Mouse (Mus musculus) neural tube, embryonic 11.5 days (tissue): Measurements from ENCODE around the gene Map1b. TPM values are rescaled to one million over a fixed set of nuclear protein-coding genes. Genes with fewer than 3 reads are reported as not detected.

ENCODE experiments used
- ATAC-seq: fragments of 200-750 bp; cut with Nextera tagmentation; 2 replicates; pipeline ENCODE4 v1.8.0; 2017; ENCODE audit warnings: moderate number of reproducible peaks, mild to moderate bottlenecking, moderate TSS enrichment, moderate library complexity; ENCODE audit not compliant: insufficient read depth, low FRiP score, low TSS enrichment
- DNase-seq: peaks from one replicate; pipeline ENCODE4 v3.0.0-alpha.2; 2015; ENCODE audit warnings: low spot score
- H3K27ac ChIP-seq: fragments of 300-500 bp; sonication (generic); 2 replicates; pipeline ENCODE4 v1.5.1; 2014; ENCODE audit warnings: low read depth, mild to moderate bottlenecking, low read length
- H3K27me3 ChIP-seq: fragments of 300-500 bp; sonication (generic); 2 replicates; pipeline ENCODE4 v1.6.1; 2014; ENCODE audit warnings: mild to moderate bottlenecking, low read length, mixed read lengths; ENCODE audit not compliant: control insufficient read depth, insufficient read depth
- H3K36me3 ChIP-seq: fragments of 300-500 bp; sonication (generic); 2 replicates; pipeline ENCODE4 v1.6.1; 2014; ENCODE audit warnings: mild to moderate bottlenecking, low read length, moderate library complexity, mixed read lengths; ENCODE audit not compliant: control insufficient read depth, insufficient read depth
- H3K4me1 ChIP-seq: fragments of 300-500 bp; sonication (generic); 2 replicates; pipeline ENCODE4 v1.6.1; 2014; ENCODE audit warnings: low read length, mixed read lengths; ENCODE audit not compliant: control insufficient read depth, insufficient read depth
- H3K4me2 ChIP-seq: fragments of 300-500 bp; sonication (generic); 2 replicates; pipeline ENCODE4 v1.6.1; 2014; ENCODE audit warnings: low read depth, mild to moderate bottlenecking, moderate library complexity
- H3K4me3 ChIP-seq: fragments of 300-500 bp; sonication (generic); 2 replicates; pipeline ENCODE4 v1.5.1; 2014; ENCODE audit warnings: low read depth, low read length
- H3K9ac ChIP-seq: fragments of 300-500 bp; sonication (generic); 2 replicates; pipeline ENCODE4 v1.6.1; 2014; ENCODE audit warnings: mild to moderate bottlenecking, low read length
- H3K9me3 ChIP-seq: fragments of 300-500 bp; sonication (generic); 2 replicates; pipeline ENCODE4 v1.6.1; 2016; ENCODE audit warnings: low read length; ENCODE audit not compliant: control insufficient read depth
- WGBS: fragments of 180-500 bp; shearing (Covaris S2); extraction: QIAGEN DNeasy Blood & Tissue Kit; methylation state at CpG from one replicate; pipeline ENCODE4 v1.1.7; 2014; 5-methylcytosine and 5-hydroxymethylcytosine counted together
- polyA plus RNA-seq: library from polyadenylated mRNA; unstranded; fragments of >200 nt; fragmentation: Nextera tagmentation; extraction: Ambion mirVana; gene quantifications from 2 replicates; pipeline ENCODE4 v1.2.1, GENCODE M21; 2014

Map1b gene
- polyA plus RNA-seq, 1 experiment from 2014 or later: 870 TPM

- Histone ChIP-seq H3K27ac (no peak overlapping the region), H3K27me3 (no peaks in the 10 kb centered on the region), H3K9me3 (no peaks in the 10 kb centered on the region), H3K4me1 (no peaks in the 10 kb centered on the region), H3K36me3 (no peaks in the 10 kb centered on the region; the same call in 1 of the 2 replicates), H3K4me2 (no peak overlapping the region), H3K4me3 (no peak overlapping the region), H3K9ac (no peak overlapping the region)
- ATAC-seq (no peak), DNase-seq (no peak)
- 79% methylated on average over 7 of the region's 7 CpGs for WGBS
These were observed 128.2 kb downstream of the Map1b start for GRCm38 (mm10) chr13:99387901-99388811.

GRCm38 (mm10) chr13:99386341-99386740, 130.0 kb downstream of the Map1b start:
- Histone ChIP-seq H3K27ac (no peak overlapping the region), H3K9me3 (no peaks in the 10 kb centered on the region), H3K4me2 (no peak overlapping the region), H3K36me3 (no peaks in the 10 kb centered on the region; the same call in 1 of the 2 replicates), H3K4me1 (no peaks in the 10 kb centered on the region), H3K27me3 (no peaks in the 10 kb centered on the region), H3K4me3 (no peak overlapping the region), H3K9ac (no peak overlapping the region)
- no peak for DNase-seq
- 90% methylated on average over 7 of the region's 7 CpGs for WGBS
- no peak for ATAC-seq

GRCm38 (mm10) chr13:99385911-99386310, 130.4 kb downstream of the Map1b start:
- no peak overlapping the region for H3K27ac ChIP-seq
- no peaks in the 10 kb centered on the region; the same call in 1 of the 2 replicates for H3K36me3 ChIP-seq
- H3K4me1 ChIP-seq: no peaks in the 10 kb centered on the region
- H3K27me3 ChIP-seq: no peaks in the 10 kb centered on the region
- 94% methylated on average over 6 of the region's 6 CpGs for WGBS
- ATAC-seq (no peak), DNase-seq (no peak)
- no peak overlapping the region for H3K9ac ChIP-seq
- H3K4me2 ChIP-seq: no peak overlapping the region
- no peak overlapping the region for H3K4me3 ChIP-seq
- H3K9me3 ChIP-seq: no peaks in the 10 kb centered on the region

GRCm38 (mm10) chr13:99384555-99385203, 131.7 kb downstream of the Map1b start:
- DNase-seq: no peak
- no peaks in the 10 kb centered on the region; the same call in 1 of the 2 replicates for H3K36me3 ChIP-seq
- H3K9me3 ChIP-seq: no peaks in the 10 kb centered on the region
- 72% methylated on average over 7 of the region's 7 CpGs for WGBS
- H3K4me3 ChIP-seq: no peak overlapping the region
- H3K4me1 ChIP-seq: no peaks in the 10 kb centered on the region
- no peak for ATAC-seq
- H3K27me3 ChIP-seq: no peaks in the 10 kb centered on the region
- no peak overlapping the region for H3K27ac ChIP-seq
- H3K9ac ChIP-seq: no peak overlapping the region
- H3K4me2 ChIP-seq: no peak overlapping the region

GRCm38 (mm10) chr13:99382373-99382772, 134.0 kb downstream of the Map1b start:
- DNase-seq: no peak
- 73% methylated on average over 6 of the region's 6 CpGs for WGBS
- no peak for ATAC-seq

GRCm38 (mm10) chr13:99378223-99378622, 138.1 kb downstream of the Map1b start:
- Histone ChIP-seq H3K4me3 (no peak overlapping the region), H3K4me1 (no peaks in the 10 kb centered on the region), H3K9ac (no peak overlapping the region), H3K36me3 (no peaks in the 10 kb centered on the region), H3K27ac (no peak overlapping the region), H3K4me2 (no peak overlapping the region), H3K9me3 (no peaks in the 10 kb centered on the region), H3K27me3 (no peaks in the 10 kb centered on the region)
- ATAC-seq (no peak), DNase-seq (no peak)
- 93% methylated on average over 1 of the region's 1 CpGs for WGBS

More at GRCm38 (mm10) chr13:99382373-99382772, 134.0 kb downstream of the Map1b start:
- Histone ChIP-seq H3K4me3 (no peak overlapping the region), H3K36me3 (no peaks in the 10 kb centered on the region; the same call in 1 of the 2 replicates), H3K27me3 (no peaks in the 10 kb centered on the region), H3K4me2 (no peak overlapping the region), H3K27ac (no peak overlapping the region), H3K9ac (no peak overlapping the region), H3K9me3 (no peaks in the 10 kb centered on the region), H3K4me1 (no peaks in the 10 kb centered on the region)

- Histone ChIP-seq H3K36me3 (no peaks in the 10 kb centered on the region), H3K4me2 (no peak overlapping the region), H3K9ac (no peak overlapping the region), H3K9me3 (no peaks in the 10 kb centered on the region), H3K4me3 (no peak overlapping the region), H3K27ac (no peak overlapping the region), H3K4me1 (no peaks in the 10 kb centered on the region), H3K27me3 (no peaks in the 10 kb centered on the region)
- 91% methylated on average over 6 of the region's 6 CpGs for WGBS
- DNase-seq (no peak), ATAC-seq (no peak)
These were observed 139.3 kb downstream of the Map1b start for GRCm38 (mm10) chr13:99377055-99377454.

GRCm38 (mm10) chr13:99375550-99375949, 140.8 kb downstream of the Map1b start:
- no peaks in the 10 kb centered on the region for H3K36me3 ChIP-seq
- no peaks in the 10 kb centered on the region for H3K4me1 ChIP-seq
- H3K9ac ChIP-seq: no peak overlapping the region
- ATAC-seq (peak; percentile 35; the same call in 1 of the 2 replicates), DNase-seq (peak; percentile 87)
- 39% methylated on average over 6 of the region's 6 CpGs for WGBS
- H3K4me2 ChIP-seq: no peak overlapping the region
- H3K27me3 ChIP-seq: no peaks in the 10 kb centered on the region
- no peak overlapping the region for H3K4me3 ChIP-seq
- H3K9me3 ChIP-seq: no peaks in the 10 kb centered on the region
- no peak overlapping the region for H3K27ac ChIP-seq
